Mouse (Mus musculus) E14TG2a.4 (cell line): ENCODE measurements at regions not wholly inside any gene's neighbourhood (a gene's known extent, or its start where the extent isn't known, plus 50 kb on each side); places are given as distances from the start of the nearest gene placed in this dataset.

ENCODE experiments used
- CTCF ChIP-seq: conservative IDR thresholded peaks from 2 replicates; pipeline ENCODE4 v1.5.1; 2014; ENCODE audit warnings: low read length
- NANOG ChIP-seq: IDR thresholded peaks from 2 replicates; pipeline ENCODE4 v1.6.1; 2014; ENCODE audit warnings: borderline replicate concordance, low read length, mixed read lengths

DNA sequence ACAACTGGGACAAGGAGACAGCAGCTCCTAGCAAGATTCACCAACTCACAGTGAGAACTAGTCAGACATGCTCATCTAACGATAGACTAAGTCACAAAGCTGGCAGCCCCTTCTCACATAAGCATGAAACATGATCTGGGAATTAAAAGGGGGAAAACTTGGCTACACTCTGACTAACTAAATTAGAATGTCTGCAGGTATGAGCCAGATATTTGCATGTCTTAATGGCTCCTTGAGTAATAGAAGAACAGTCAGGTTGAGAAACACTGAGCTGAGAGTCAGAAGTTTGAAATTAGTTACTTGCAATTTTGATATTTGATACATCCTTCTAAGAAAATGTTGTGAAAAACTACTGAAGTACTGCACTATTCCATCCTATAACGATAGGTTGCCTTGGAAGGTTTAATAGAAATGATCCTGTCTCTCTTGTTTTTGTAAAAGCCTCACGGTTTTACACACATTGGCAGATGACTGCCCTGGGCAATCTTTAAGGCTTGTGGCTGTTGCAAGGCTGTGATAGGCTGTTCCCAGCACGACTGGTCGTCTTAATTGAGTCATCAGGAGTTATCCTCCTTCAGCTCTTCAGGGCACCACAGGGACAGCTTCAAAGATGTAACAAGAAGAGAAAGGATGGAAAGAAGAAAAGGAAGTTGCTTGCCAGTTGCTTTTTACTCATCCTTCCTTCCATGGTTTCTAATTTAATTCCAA lies 54.8 kb upstream of the Gpc5 start:
- TF ChIP-seq CTCF (no peak), NANOG (no peak)
